Mouse (Mus musculus) MN1 (cell line): ENCODE results near the gene Cplx3.

Experiments used
- DNase-seq: peaks from one replicate; pipeline ENCODE4 v3.0.0-alpha.2; 2016; ENCODE audit warnings: low spot score

The Cplx3 gene

DNA sequence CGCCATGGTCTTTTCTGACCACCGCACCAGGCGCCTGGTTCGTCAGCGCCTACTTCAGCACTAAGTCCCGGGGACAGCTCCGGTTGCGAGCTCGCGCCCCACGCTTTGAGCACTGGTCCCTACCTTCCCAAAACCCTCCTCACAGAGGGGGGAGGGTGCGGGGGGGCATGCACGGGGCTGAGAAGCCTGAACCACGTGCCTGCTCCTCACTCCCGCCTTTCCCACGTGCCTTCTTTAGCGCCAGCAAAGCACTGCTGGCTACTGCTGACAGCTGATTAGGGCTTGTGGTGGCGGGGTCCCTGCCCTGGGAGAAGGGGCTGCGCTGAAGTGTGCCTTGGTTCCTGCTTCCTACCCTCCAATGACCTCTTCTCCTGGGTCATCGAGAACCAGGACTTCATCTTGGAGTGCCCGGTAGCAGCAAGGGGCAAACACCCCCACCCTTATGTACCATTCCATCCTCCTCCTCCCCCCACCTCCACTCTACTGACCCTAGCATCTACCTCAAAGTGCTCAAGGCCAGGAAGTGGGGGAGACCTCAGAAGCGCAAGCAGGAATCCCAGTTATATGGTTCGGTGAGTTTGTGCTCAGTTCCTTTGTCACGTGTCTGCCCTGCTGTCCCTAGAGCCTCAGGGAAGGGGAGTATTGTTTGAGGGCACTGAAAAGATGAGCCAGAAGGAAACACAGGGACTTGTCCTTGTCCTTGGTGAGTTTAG lies at the start of gene Cplx3:
Gene Cplx3 (minus strand): TSS at position 143 of the 713 bp plus-strand sequence.
- no peak for DNase-seq

DNA sequence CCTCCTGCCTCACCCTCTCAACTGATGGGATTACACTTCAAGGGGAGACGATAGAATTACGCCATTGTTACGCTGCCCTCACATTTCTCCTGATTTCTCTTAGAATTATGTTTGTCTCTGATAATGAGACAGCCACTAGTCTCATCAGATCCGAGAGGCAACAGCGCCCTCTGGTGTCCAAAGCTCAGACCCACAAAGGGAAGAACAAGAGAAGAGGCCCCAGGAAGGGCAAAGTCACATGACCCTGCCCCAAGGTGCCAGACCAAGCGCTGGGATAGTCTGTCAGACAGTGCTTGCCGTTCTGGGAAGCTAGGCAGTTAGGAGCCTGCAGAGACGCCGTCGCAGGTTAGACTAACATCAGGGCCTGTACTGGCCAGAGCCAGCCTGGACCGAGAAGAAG lies 49.7 kb upstream of the Cplx3 start:
- peak; percentile 94 for DNase-seq

DNA sequence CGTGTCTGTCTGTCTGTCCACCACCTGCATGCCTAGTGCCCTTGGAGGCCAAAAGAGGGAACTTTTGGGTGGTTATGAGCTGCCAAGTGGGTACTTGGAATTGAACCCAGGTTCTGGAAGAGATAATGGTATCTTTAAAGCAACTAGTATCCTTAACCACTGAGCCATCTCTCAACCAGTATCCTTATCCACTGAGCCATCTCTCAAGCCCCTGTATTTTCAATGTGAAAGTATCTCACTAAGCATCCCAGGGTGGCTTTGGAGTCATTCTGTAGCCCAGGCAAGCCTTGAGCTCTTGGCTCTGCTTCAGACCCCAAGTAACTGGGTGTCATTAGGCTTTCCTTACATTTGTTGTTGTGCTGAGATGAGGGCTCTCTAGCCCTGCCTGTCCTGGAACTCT lies 48.9 kb upstream of the Cplx3 start:
- DNase-seq, result no peak

DNA sequence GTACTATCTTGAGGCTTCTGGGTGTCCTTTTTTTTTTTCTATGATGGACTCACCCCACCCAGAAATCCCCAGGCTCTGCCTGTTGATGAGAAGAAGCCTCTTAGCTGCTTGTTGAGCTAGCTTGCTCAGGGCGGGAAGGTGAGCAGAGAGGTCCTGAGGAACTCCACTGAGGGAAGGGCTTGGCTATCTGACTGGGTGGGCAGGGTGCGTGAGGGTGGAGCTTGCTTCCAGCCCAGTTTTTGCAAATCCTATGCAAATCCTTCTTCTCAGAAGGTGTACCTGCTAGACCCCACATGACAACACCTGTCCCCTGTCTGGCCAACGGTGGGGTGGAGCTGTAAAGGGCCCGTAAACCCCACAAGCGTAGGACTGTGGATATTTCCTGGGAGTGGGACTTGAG lies 47.2 kb upstream of the Cplx3 start, which contains the start of gene Csk:
Gene Csk (minus strand): TSS at position 349 of the 400 bp plus-strand sequence.
- no peak for DNase-seq

DNA sequence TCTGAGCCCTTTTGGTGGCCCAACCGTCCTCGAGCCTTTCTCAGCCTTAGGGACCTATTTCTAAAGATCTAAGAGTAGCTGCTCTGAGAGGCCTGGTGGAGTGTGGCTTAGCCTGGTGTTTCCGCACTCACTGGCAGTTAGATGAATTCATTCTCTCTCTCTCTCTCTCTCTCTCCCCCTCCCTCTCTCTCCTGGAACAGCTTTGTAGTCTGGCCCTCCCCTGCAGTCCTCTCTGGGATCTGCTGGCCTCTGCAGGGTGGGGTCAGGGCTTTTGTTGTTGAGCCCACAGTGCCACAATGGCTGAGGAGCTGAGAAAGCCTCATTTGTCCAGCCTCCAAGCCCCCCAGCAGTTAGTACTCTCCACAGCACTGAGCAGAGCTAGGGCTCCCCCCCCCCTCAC lies 46.8 kb upstream of the Cplx3 start:
- DNase-seq, result no peak

DNA sequence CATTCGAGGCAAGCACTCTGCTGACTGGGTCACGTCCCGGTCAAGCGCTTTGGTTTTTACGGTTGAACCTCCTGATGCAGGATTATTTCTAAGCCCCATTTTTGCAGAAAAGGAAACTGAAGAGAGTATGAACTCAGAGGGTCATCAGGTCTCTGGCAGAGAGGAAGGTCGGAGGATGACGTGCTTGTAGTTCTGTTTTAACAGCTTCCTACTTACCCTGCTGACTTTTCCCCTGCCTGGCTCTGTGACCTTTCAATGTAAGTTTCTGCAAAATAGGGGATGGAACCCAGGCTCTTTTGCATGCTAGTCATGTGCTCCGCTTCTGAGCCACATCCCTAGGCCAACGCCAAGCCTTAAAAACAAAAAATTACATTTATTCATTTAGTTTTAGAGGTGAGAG lies 46.3 kb upstream of the Cplx3 start:
- no peak for DNase-seq

DNA sequence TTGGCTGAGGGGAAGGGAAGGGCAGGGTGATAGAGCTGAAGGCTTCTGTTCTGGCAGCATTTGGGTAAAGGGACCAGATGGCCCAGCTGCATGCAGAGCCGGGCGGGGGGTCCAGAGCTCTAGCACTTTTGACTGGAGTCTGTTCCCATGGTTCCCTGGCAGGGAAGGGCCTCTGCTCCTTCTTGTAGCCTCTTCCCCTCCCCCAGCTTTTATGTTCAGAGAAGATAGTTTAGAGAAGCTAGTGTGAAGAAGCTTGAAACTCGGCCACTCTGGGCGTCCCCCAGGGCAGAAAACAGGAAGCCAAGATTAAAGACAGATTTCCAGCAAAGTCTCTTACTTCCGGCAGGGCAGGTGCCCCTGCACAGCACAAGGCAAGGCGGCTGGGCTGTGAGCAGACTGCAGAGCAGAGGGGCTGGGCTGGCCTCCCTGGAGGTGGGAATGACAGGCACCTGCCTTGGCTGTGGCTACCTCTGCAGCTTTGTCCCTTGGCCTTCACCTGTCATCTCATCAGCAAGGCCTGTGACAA lies 44.8 kb upstream of the Cplx3 start:
- DNase-seq, result peak; percentile 35

DNA sequence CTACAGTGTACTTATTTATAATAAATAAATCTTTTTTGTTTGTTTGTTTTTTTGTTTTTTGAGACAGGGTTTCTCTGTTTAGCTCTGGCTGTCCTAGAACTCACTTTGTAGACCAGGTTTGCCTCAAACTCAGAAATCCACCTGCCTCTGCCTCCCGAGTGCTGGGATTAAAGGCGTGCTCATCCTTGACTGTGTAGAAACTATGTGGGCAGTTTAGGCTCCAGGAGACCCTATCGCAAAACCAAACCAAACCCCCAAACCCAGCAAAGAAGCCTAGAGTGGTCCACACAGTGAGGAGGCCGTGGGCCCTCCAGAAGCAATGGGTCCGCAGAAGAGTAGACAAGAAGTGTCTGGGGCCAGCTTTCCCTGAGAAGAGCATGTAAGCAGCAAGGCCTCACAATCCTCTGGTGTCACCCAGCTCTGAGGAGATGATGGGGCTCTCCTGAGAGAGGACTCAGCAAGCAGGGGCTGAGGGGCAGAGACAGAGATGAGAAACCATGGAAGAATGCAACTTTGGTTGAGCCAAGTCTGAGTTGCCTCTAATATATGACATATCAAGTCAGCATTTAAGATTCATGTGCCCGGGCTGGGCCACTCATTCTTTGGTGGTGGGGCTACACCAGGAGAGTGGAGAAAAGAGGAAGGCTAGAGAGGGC lies 44.2 kb upstream of the Cplx3 start:
- no peak for DNase-seq

DNA sequence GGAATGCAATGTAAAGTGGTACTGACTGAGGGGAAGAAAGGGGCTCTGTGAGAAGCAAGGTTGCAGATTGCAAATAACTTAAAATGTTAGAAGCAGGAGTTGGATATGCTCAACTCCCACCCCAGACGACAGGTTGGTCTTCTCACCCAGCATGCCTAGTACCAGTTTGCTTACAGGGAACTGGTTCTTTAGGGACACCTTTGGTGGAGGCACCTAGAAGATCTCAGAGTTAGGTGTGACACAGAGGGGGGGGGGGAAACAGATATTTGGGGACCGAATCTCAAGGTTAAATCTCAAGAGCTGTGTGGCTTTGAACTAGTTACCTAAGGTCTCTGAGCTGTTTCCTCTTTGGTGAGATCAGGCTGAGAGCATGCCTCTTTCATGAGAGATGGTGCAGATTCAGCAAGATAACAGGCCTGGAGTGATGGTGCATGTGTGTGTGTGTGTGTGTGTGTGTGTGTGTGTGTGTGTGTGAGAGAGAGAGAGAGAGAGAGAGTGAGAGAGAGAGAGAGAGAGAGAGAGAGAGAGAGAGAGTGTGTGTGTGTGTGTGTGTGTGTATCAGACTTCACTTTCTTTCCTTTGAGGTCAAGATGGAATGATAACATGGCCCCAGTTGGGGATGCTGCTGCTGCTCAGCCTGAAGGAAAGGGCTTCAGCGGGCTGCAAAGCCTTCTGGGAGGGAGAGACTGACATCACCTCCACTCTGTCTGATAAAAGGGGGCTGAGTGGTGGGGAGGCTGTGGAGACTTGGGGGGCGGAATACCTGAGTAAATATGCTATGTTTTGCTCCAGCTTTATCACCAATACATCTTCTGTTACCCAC lies 41.4 kb upstream of the Cplx3 start:
- DNase-seq, result no peak

DNA sequence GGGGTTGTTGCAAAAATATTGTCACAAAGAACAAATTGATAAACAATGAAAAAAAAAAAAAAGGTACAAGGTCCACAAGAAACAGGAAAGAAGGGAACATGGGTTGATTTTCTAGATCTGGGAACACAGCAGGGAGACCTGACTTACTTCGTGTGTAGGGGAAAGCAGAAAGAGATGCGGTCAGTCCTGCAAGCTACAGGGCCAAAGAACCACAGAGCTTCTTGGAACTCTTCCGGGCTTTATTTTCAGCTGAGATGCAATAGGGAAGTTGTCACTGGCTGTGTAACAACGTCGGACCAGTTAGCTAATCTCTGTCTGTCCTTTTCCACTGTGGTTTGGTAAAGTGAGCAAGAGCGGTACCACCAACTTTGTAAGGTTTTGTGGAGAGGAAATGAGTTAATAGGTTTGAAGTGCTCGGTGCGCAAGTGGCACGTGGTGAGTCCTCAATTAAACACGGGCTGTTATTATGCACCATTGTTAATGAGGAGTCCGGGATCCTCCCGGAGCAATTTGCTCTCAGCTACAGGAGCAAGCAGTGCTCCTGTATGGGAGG lies 40.5 kb upstream of the Cplx3 start:
- DNase-seq, result no peak

DNA sequence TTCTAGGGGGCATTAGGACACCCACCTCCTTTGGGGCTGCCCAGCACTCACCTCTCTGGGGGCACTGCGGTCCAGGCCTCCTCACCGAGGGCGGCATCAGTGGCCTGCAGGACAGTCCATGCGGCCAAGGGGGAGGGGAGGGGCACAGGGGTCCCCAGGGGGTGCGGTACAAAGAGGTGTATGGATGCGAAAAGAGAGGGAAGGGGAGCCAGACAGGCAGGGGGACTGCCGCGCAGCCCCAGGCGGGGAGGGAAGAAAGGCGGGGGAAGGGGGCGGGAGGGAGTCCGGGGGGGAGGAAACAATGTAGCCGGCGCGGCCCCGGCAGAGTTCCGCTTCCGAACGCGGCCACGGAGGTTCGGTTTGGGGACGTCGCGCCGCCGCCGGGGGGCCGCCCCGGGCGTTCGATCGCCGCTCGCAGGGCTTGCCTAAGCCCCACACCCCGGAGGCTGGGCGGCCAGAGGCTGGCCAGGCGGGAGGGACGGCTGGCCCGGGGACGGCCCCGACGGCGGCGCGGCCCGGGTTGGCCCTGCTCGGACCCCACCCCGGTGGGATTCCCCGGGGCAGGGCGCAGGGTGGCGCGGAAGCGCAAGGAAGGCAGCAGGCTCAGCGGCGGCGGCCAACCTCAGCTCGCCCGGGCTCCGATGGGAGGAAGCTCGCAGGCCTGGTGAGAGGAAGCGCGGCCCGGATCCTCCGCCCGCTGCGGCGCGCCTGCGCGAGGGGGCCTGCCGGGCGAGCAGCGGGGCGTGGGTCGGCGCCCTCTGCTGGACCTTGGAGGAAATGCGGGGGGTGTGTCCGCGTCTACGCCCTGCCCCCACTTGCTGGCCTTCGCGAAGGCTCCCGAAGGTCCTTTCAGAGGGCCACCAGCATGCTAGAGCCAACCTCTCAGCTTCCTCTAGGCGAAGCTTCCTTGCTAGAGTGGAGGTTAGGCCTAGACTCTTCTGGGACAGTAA lies 39.1 kb upstream of the Cplx3 start:
- DNase-seq, result peak; percentile 92

DNA sequence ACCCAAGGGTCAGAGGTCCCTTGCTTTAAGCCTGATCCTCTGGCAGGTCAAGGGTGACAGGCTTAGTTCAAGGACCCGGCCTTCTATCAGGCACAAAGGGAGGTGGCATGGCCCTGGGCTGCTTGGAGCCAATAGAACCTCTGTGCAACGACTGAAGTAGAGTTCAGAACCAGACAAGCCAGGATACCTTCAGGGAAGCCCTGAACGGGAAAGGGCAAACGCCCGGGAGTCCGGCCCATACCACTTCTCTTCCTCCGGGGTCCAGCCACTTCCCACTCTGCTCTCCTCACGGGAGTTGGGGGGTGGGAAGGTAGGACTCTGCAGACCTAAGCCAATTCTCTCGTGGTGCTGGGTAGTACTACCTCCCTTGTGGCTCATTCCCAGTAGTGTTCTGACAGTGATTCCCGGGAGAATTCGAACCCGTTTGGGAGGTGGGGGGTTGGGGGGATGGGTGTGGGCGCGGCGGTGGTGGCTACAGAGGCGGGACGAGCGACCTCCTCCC lies 38.4 kb upstream of the Cplx3 start:
- peak; percentile 30 for DNase-seq

DNA sequence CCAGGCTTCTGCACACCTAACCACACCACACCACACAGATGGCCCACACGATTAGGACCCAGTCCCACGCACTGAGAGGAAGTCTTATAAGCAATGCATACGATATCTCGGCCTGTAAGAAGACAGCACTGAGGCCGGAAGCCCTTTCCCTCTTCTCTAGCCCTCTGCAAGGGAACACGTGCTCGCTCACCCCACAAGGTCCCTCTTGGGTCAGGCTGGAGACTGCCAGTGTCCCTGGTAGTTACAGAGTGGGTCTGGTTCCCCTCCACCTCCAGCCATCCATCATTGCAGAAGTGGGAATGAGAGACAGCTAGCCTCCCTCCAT lies 37.7 kb upstream of the Cplx3 start:
- DNase-seq, result no peak

DNA sequence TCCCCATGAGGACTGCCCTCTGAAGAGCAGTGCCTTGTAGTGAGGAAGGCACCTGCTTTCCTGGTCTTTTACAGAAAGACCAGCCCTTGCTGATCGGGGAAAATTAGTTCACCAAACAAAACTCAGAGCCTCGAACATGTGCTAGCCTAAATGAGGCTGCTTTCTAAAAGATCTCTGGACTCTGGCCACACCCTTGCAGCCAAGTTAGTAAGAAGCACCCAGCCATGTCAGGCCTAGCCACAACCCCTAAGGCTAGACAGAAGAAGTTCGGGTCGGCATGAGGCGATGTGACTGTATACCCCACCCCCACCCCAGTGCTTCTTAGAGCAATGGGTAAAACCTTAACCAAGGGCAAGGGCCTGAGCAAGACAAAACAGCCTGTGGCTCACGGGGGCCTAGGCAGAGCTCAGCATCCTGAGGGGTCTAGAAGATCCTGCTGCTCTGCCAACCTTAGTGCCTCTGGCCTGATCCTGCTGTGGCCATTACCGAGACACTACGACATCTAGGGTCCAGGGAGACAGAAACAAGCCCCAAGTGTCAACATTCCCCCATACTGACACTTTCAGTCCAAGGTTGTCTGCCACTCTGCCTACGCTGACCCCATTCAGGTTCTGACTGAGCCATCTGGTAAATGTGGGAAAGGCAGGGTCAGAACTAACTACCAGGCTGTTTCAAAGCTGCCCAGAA lies 37.2 kb upstream of the Cplx3 start:
- no peak for DNase-seq

DNA sequence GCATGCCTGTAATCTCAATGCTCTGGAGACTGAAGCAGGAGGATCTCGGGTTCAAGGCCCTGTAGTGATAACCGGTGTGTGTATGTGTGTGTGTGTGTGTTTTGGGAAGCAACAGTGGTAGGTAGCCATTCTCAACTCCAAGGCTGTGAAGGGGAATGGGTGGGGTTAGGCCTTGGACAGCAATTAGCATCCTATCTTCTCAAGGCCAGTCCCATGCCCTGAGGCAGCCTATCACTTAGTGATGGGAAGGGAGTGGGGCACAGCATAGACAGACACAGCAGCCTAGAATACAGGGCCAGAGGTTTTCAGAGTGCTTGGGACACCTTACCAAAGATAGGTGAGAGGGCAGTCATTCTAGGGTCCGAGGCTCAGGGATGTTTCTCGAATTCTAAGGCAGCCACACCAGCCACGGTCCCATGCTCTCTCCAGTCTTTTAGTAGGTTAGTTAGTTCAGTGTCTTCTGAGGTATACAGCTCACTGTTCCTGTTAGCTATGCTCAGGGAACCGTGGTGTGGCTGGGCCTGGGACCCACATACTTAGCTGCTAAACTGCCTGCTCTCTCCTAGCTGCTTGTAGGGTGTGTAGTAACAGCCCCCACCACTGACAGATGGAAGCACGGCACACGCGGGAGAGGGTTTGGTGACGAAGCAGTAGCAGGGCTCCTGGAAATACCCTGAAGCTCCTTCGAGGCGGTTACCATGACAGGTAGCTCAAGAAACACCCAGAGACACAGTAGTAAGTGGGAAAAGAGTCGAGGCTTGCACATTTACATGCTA lies 35.9 kb upstream of the Cplx3 start:
- DNase-seq, result no peak

DNA sequence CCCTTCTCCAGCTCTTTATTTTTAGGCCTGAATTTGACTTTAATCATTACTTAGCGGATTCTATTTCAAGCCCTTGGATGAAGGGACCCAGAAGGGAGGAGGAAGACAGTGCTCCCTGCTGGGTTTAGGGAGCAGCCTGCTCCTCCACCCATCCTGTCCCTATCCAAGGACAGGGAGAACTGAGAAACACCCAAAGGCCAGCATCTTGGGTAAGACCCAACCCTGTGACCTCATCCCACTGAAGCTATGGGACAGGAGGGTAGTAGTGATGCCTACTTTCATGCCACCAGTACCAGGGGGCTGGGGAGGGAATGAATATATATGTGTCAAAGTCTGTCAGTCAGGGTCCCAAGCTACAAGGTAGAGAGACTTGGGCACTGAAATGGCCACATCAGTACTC lies 34.9 kb upstream of the Cplx3 start:
- no peak for DNase-seq

DNA sequence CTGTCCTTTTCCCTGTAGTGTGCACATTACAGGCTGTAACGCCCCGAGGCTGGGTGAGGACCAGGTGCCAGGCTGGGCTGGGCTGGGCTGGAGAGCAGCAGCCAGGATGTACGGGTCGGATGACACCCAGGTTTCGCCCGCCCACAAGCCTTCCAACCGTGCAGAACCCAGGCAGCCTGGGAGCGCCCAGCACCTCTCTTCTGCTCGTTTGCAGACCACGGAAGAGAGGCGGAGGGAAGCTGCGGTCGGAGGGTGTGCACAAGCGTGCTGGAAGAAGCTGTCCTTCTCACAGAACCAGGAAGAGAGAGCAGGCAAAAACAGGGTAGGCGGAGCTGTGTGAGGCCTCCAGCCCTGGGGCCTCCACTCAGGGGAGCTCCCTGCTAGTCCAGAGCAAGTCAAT lies 34.3 kb upstream of the Cplx3 start:
- DNase-seq, result peak; percentile 66

DNA sequence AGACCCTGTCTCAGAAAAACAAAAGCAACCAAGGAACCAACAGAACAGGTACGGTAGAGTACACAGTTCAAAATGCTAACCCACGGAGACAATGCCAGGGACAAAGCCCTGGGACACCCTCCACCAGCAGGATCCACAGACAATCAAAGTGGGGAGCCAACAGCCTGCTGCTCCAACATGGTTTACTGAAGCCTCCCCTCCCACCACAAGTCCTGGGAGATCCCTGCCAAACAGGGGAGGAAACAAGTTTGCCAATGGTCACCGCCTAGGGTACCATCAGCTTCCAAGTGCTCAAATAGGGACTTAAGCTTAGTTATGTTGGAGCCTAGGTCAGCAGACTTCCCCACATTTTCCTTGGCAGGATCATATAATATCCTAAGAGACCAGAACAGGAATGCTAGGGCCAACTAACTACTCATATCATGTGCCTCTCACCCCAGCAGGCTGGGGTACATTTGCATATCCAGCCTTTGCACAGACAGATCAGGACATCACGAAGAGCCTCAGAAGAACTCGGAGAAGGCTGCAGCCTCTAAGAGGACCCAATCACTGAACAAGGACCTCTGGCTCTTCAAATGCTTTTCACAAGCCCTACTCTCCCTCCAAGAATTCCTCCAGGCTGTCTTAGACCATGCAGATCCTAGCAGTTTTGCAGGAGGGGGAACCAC lies 33.7 kb upstream of the Cplx3 start:
- DNase-seq, result no peak
